Mouse (Mus musculus): Measurements from ENCODE around the gene Dpp4. TPM values are rescaled to one million over a fixed set of nuclear protein-coding genes. Genes with fewer than 3 reads are reported as not detected.

Dpp4 gene
- polyA plus RNA-seq, 1 experiment = 0.34 TPM

- TF ChIP-seq POLR2A (IDR thresholded peaks at IDR 0.05; ENCODE audit: borderline replicate concordance, low read depth, low read length) (no peak), CTCF (IDR thresholded peaks at IDR 0.05; ENCODE audit: low read depth, low read length) (no peak)
- no peak overlapping the region for H3K27ac ChIP-seq (ENCODE audit: insufficient read depth, low read depth, low read length)
Observed at GRCm38 (mm10) chr2:62368349-62369053, 43.5 kb downstream of the Dpp4 start.

DNA sequence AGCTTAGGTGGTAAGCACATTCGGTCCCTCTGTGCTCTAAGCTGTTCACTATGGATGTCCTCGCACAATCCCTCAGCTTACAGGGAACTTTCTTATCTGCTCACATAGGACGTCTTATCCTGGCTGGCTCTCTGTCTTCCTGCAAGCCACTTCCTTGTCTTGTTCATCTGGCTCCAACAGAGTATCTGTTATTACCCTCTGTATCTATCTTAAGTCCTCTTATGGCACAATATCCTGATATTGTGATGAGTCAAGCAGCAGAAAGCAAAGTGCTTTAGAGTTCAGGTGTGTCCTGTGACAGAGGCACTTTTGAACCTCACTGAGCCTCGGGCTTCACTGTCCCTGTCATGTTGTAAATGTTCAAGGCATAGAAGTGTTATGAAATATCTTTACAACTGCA lies 48.4 kb downstream of the Dpp4 start:
- no peak overlapping the region for H3K27ac ChIP-seq (ENCODE audit: insufficient read depth, low read depth, low read length)
- no peak overlapping the region for H3K4me3 ChIP-seq (ENCODE audit: insufficient read depth, low read length)
- H3K4me1 ChIP-seq (ENCODE audit: control insufficient read depth, insufficient read depth, low read length) = no peaks in the 10 kb centered on the region
- TF ChIP-seq CTCF (IDR thresholded peaks at IDR 0.05; ENCODE audit: low read depth, low read length) (no peak), POLR2A (IDR thresholded peaks at IDR 0.05; ENCODE audit: borderline replicate concordance, low read depth, low read length) (no peak)

More at GRCm38 (mm10) chr2:62368349-62369053, 43.5 kb downstream of the Dpp4 start:
- no peaks in the 10 kb centered on the region for H3K4me1 ChIP-seq (ENCODE audit: control insufficient read depth, insufficient read depth, low read length)
- H3K4me3 ChIP-seq (ENCODE audit: insufficient read depth, low read length) = no peak overlapping the region

DNA sequence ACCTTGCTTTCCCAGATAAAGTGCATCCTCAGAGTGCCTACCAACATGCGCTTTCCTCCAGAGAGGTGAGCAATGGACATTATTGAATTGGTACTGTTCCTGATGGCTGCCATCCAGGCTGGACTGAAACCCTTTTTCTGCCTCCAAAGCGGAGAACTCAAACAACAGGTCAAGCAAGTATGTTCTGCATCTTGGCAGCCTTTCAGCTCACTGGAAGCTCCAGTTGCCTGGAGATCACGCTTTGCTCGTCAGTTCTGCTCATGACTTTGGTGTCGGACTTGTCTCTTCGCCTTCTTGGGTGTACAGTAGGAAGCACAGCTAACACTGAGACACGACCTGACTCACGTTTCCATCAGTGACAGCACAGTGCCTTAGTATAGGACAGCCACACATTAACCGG lies 49.8 kb downstream of the Dpp4 start:
- Histone ChIP-seq H3K4me1 (ENCODE audit: control insufficient read depth, insufficient read depth, low read length) (no peaks in the 10 kb centered on the region), H3K27ac (ENCODE audit: insufficient read depth, low read depth, low read length) (no peak overlapping the region), H3K4me3 (ENCODE audit: insufficient read depth, low read length) (no peak overlapping the region)
- TF ChIP-seq CTCF (IDR thresholded peaks at IDR 0.05; ENCODE audit: low read depth, low read length) (no peak), POLR2A (IDR thresholded peaks at IDR 0.05; ENCODE audit: borderline replicate concordance, low read depth, low read length) (no peak)

- TF ChIP-seq CTCF (IDR thresholded peaks at IDR 0.05; ENCODE audit: low read depth, low read length) (no peak), POLR2A (IDR thresholded peaks at IDR 0.05; ENCODE audit: borderline replicate concordance, low read depth, low read length) (no peak)
- H3K4me3 ChIP-seq (ENCODE audit: insufficient read depth, low read length) = no peak overlapping the region
- no peak overlapping the region for H3K27ac ChIP-seq (ENCODE audit: insufficient read depth, low read depth, low read length)
- no peaks in the 10 kb centered on the region for H3K4me1 ChIP-seq (ENCODE audit: control insufficient read depth, insufficient read depth, low read length)
Observed at GRCm38 (mm10) chr2:62361514-62361913, 50.5 kb downstream of the Dpp4 start.

GRCm38 (mm10) chr2:62360872-62361271 lies 51.2 kb downstream of the Dpp4 start:
- no peak overlapping the region for H3K4me3 ChIP-seq (ENCODE audit: insufficient read depth, low read length)
- no peak for TF ChIP-seq POLR2A (IDR thresholded peaks at IDR 0.05; ENCODE audit: borderline replicate concordance, low read depth, low read length)
- no peak for TF ChIP-seq CTCF (IDR thresholded peaks at IDR 0.05; ENCODE audit: low read depth, low read length)

GRCm38 (mm10) chr2:62357259-62357658 lies 54.8 kb downstream of the Dpp4 start:
- no peak for TF ChIP-seq POLR2A (IDR thresholded peaks at IDR 0.05; ENCODE audit: borderline replicate concordance, low read depth, low read length)
- TF ChIP-seq CTCF (IDR thresholded peaks at IDR 0.05; ENCODE audit: low read depth, low read length) = no peak
- Histone ChIP-seq H3K4me1 (ENCODE audit: control insufficient read depth, insufficient read depth, low read length) (no peaks in the 10 kb centered on the region), H3K27ac (ENCODE audit: insufficient read depth, low read depth, low read length) (no peak overlapping the region), H3K4me3 (ENCODE audit: insufficient read depth, low read length) (no peak overlapping the region)

More at GRCm38 (mm10) chr2:62360872-62361271, 51.2 kb downstream of the Dpp4 start:
- no peak overlapping the region for H3K27ac ChIP-seq (ENCODE audit: insufficient read depth, low read depth, low read length)
- H3K4me1 ChIP-seq (ENCODE audit: control insufficient read depth, insufficient read depth, low read length) = no peaks in the 10 kb centered on the region

- H3K4me1 ChIP-seq (ENCODE audit: control insufficient read depth, insufficient read depth, low read length) = no peaks in the 10 kb centered on the region
- TF ChIP-seq CTCF (IDR thresholded peaks at IDR 0.05; ENCODE audit: low read depth, low read length) = no peak
- TF ChIP-seq POLR2A (IDR thresholded peaks at IDR 0.05; ENCODE audit: borderline replicate concordance, low read depth, low read length) = no peak
- H3K4me3 ChIP-seq (ENCODE audit: insufficient read depth, low read length) = no peak overlapping the region
- H3K27ac ChIP-seq (ENCODE audit: insufficient read depth, low read depth, low read length) = no peak overlapping the region
Observed at GRCm38 (mm10) chr2:62356606-62357005, 55.4 kb downstream of the Dpp4 start.

DNA sequence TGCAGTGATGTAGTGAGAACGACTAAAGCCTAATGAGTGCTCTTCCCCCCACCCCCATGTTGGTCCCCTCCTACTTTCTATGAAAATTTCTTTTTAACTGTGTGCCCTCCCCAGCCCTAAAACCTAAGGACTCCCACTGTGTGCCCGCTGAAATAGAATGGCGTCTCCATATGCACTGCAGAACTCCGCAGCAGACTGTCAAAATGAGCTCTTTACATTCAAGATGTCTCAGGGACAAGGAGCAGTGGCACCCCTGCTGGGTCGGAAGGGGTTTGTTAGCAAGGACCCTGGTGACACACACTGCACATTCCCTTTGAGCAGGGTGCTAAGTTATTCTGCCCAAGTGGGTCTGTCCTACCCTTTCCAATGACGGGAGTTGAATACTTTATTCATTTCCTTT lies 56.3 kb downstream of the Dpp4 start:
- Histone ChIP-seq H3K27ac (ENCODE audit: insufficient read depth, low read depth, low read length) (no peak overlapping the region), H3K4me3 (ENCODE audit: insufficient read depth, low read length) (no peak overlapping the region), H3K4me1 (ENCODE audit: control insufficient read depth, insufficient read depth, low read length) (no peaks in the 10 kb centered on the region)
- TF ChIP-seq CTCF (IDR thresholded peaks at IDR 0.05; ENCODE audit: low read depth, low read length) = no peak
- TF ChIP-seq POLR2A (IDR thresholded peaks at IDR 0.05; ENCODE audit: borderline replicate concordance, low read depth, low read length) = no peak

DNA sequence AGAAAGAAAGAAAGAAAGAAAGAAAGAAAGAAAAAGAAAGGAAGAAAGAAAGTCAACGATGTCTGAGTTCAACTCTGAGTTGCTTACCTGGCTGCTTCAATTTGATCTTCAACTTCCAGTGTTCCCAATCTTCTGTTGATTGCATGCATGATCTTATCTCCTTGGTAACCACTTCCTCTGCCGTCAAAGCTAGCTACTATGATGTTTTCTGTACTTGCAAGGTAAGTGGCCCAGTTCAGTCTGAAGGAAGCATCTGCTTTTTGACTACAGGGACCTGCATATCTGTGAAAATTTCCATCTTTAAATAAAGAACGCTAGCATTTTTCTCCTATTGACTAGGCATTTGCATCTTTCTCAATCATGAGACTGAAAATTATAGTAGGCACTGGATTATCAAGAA lies 60.0 kb downstream of the Dpp4 start:
- Histone ChIP-seq H3K4me1 (ENCODE audit: control insufficient read depth, insufficient read depth, low read length) (no peaks in the 10 kb centered on the region), H3K27ac (ENCODE audit: insufficient read depth, low read depth, low read length) (no peak overlapping the region), H3K4me3 (ENCODE audit: insufficient read depth, low read length) (no peak overlapping the region)
- TF ChIP-seq CTCF (IDR thresholded peaks at IDR 0.05; ENCODE audit: low read depth, low read length) (no peak), POLR2A (IDR thresholded peaks at IDR 0.05; ENCODE audit: borderline replicate concordance, low read depth, low read length) (no peak)

DNA sequence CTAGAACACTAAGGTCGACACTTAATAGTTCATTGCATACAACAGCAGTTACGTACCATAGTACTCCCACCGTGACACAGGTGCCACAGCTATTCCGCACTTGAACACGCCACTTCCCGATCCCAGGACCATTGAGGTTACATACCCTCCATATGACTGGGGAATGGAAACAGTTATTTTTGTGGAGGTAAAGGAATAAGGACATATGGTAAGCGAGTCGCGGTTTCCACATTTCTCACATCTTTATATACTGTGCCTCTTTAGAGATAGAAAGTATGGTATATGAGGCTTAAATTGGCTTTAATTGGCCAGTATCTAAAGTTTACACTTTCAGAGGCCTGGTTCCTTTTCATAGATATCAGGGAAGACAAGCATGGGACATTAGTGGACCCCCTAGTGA lies 64.3 kb downstream of the Dpp4 start:
- no peak for TF ChIP-seq CTCF (IDR thresholded peaks at IDR 0.05; ENCODE audit: low read depth, low read length)
- TF ChIP-seq POLR2A (IDR thresholded peaks at IDR 0.05; ENCODE audit: borderline replicate concordance, low read depth, low read length) = no peak
- Histone ChIP-seq H3K27ac (ENCODE audit: insufficient read depth, low read depth, low read length) (no peak overlapping the region), H3K4me1 (ENCODE audit: control insufficient read depth, insufficient read depth, low read length) (no peaks in the 10 kb centered on the region), H3K4me3 (ENCODE audit: insufficient read depth, low read length) (no peak overlapping the region)

All from bone marrow macrophage, adult 2 months (primary cell).